Mouse (Mus musculus): ENCODE measurements around the gene Gm33543.
A peak's percentile ranks its signal among the peaks of the same experiment; 100 is the strongest.

GRCm38 (mm10) chr10:95891214-95891960 is 48.7 kb upstream of the Gm33543 start:
- no peak for TF ChIP-seq CTCF (conservative IDR thresholded peaks at IDR 0.05; ENCODE audit: low read length)
- no peak for TF ChIP-seq NANOG (IDR thresholded peaks at IDR 0.05; ENCODE audit: borderline replicate concordance, low read length)
- TF ChIP-seq POU5F1 (IDR thresholded peaks at IDR 0.05; ENCODE audit: borderline replicate concordance, low read length): peak; percentile 84
